Mouse (Mus musculus): ENCODE data around the gene Rab7. TPM values are rescaled to one million over a fixed set of nuclear protein-coding genes. Genes with fewer than 3 reads are reported as not detected.
"Not testable (repeated sequence)": the region's sequence is repeated elsewhere in the genome, so short reads cannot be mapped to it uniquely, and the experiment has no call there.

Gene Rab7
- polyA plus RNA-seq, 1 experiment: 432 TPM

GRCm38 (mm10) chr6:87970041-87970440, 75.0 kb downstream of the Rab7 start:
- no peak overlapping the region for H3K4me3 ChIP-seq (ENCODE audit: insufficient read depth, low read length)
- TF ChIP-seq CTCF (IDR thresholded peaks at IDR 0.05; ENCODE audit: extremely low read depth, insufficient read depth, low read length) (no peak), POLR2A (IDR thresholded peaks at IDR 0.05; ENCODE audit: extremely low read depth, insufficient read depth, low read length) (no peak)
- no peaks in the 10 kb centered on the region for H3K4me1 ChIP-seq (ENCODE audit: control insufficient read depth, insufficient read depth, low read length)
- no peak overlapping the region for H3K27ac ChIP-seq (ENCODE audit: insufficient read depth, low read length)

GRCm38 (mm10) chr6:87962457-87962856, 82.6 kb downstream of the Rab7 start:
- H3K27ac ChIP-seq (ENCODE audit: insufficient read depth, low read length); H3K4me3 ChIP-seq (ENCODE audit: insufficient read depth, low read length); H3K4me1 ChIP-seq (ENCODE audit: control insufficient read depth, insufficient read depth, low read length): not testable (repeated sequence)

Other genes starting within 250 kb of the Rab7 start
- 13.9 and 14.4 TPM in 2 replicates for gene Rab43, start 233.1 kb downstream of the Rab7 start, polyA plus RNA-seq (2012; rRNA removed)
- 4.3 and 5.6 TPM in 2 replicates for gene Gm45140, start 209.5 kb downstream of the Rab7 start, polyA plus RNA-seq (2012; rRNA removed)
- gene Isy1, start 206.5 kb downstream of the Rab7 start, polyA plus RNA-seq (2012; rRNA removed): 25.1 and 30.5 TPM in 2 replicates
- gene Cnbp, start 194.2 kb downstream of the Rab7 start, polyA plus RNA-seq (2012; rRNA removed): 303 and 320 TPM in 2 replicates
- gene Copg1, start 157.5 kb downstream of the Rab7 start, polyA plus RNA-seq (2012; rRNA removed): 163 and 165 TPM in 2 replicates
- 39.8 and 44.0 TPM in 2 replicates for gene Hmces, start 131.3 kb downstream of the Rab7 start, polyA plus RNA-seq (2012; rRNA removed)
- gene H1fx, start 63.6 kb downstream of the Rab7 start, polyA plus RNA-seq (2012; rRNA removed): 53.1 and 58.3 TPM in 2 replicates
- 144 and 150 TPM in 2 replicates for gene Rpn1, start 39.2 kb upstream of the Rab7 start, polyA plus RNA-seq (2012; rRNA removed)
- gene Gata2, start 148.6 kb upstream of the Rab7 start, polyA plus RNA-seq (2012; rRNA removed): 5.8 and 6.1 TPM in 2 replicates
- gene Dnajb8, start 177.0 kb upstream of the Rab7 start, polyA plus RNA-seq (2012; rRNA removed): not detected in 2 replicates